Mouse (Mus musculus): ENCODE results near the gene Iba57. TPM values are rescaled to one million over a fixed set of nuclear protein-coding genes. Genes with fewer than 3 reads are reported as not detected.

Gene Iba57
- polyA plus RNA-seq, 1 experiment from 2014 or later = 4.4 TPM

GRCm38 (mm10) chr11:59138537-59139486 is 24.7 kb downstream of the Iba57 start:
- Histone ChIP-seq H3K27me3 (peaks cover 48% of the 10 kb centered on the region), H3K36me3 (no peaks in the 10 kb centered on the region), H3K4me2 (no peak overlapping the region), H3K4me1 (peaks cover 18% of the 10 kb centered on the region), H3K9ac (no peak overlapping the region), H3K4me3 (no peak overlapping the region), H3K9me3 (no peaks in the 10 kb centered on the region), H3K27ac (no peak overlapping the region)
- ATAC-seq (ENCODE audit: insufficient number of reproducible peaks, low FRiP score, low TSS enrichment, low read depth) = no peak
- WGBS = 65% methylated on average over 19 of the region's 19 CpGs

- H3K4me2 ChIP-seq = no peak overlapping the region
- H3K27ac ChIP-seq = no peak overlapping the region
- H3K9me3 ChIP-seq = no peaks in the 10 kb centered on the region
- H3K4me1 ChIP-seq = peaks cover 18% of the 10 kb centered on the region
- 70% methylated on average over 12 of the region's 12 CpGs for WGBS
- H3K4me3 ChIP-seq = no peak overlapping the region
- ATAC-seq (ENCODE audit: insufficient number of reproducible peaks, low FRiP score, low TSS enrichment, low read depth) = no peak
- H3K9ac ChIP-seq = no peak overlapping the region
- no peaks in the 10 kb centered on the region for H3K36me3 ChIP-seq
- H3K27me3 ChIP-seq = peaks cover 65% of the 10 kb centered on the region
These were observed 26.4 kb downstream of the Iba57 start for GRCm38 (mm10) chr11:59136994-59137706.

GRCm38 (mm10) chr11:59135904-59136452 is 27.6 kb downstream of the Iba57 start, which contains the start of gene Obscn:
Gene Obscn, minus strand, starts transcription at chr11:59136402.
- H3K9ac ChIP-seq = no peak within 1 kb of the TSS
- H3K27me3 ChIP-seq = peaks cover 73% of the 10 kb centered on the region
- 21% methylated on average over 44 of the region's 44 CpGs for WGBS
- peak within 1 kb of the TSS; percentile 21 for H3K4me3 ChIP-seq
- H3K4me1 ChIP-seq = peaks cover 16% of the 10 kb centered on the region
- ATAC-seq (ENCODE audit: insufficient number of reproducible peaks, low FRiP score, low TSS enrichment, low read depth) = no peak
- H3K4me2 ChIP-seq = peak within 1 kb of the TSS; percentile 26
- H3K9me3 ChIP-seq = no peaks in the 10 kb centered on the region
- H3K36me3 ChIP-seq = no peaks in the 10 kb centered on the region
- no peak within 1 kb of the TSS for H3K27ac ChIP-seq

- Histone ChIP-seq H3K27me3 (peaks cover 77% of the 10 kb centered on the region), H3K4me3 (peak overlapping the region; percentile 21), H3K4me2 (peak overlapping the region; percentile 26), H3K9ac (no peak overlapping the region), H3K27ac (no peak overlapping the region), H3K36me3 (no peaks in the 10 kb centered on the region), H3K4me1 (peaks cover 16% of the 10 kb centered on the region), H3K9me3 (no peaks in the 10 kb centered on the region)
- ATAC-seq (ENCODE audit: insufficient number of reproducible peaks, low FRiP score, low TSS enrichment, low read depth) = no peak
- 8% methylated on average over 55 of the region's 55 CpGs for WGBS
These were observed 28.3 kb downstream of the Iba57 start for GRCm38 (mm10) chr11:59135051-59135820.

GRCm38 (mm10) chr11:59134373-59134997 is 29.1 kb downstream of the Iba57 start:
- WGBS = 6% methylated on average over 34 of the region's 35 CpGs
- Histone ChIP-seq H3K4me3 (peak overlapping the region; percentile 20), H3K27me3 (peaks cover 77% of the 10 kb centered on the region), H3K9ac (no peak overlapping the region), H3K27ac (no peak overlapping the region), H3K4me2 (peak overlapping the region; percentile 19), H3K4me1 (peaks cover 16% of the 10 kb centered on the region), H3K36me3 (no peaks in the 10 kb centered on the region), H3K9me3 (no peaks in the 10 kb centered on the region)
- no peak for ATAC-seq (ENCODE audit: insufficient number of reproducible peaks, low FRiP score, low TSS enrichment, low read depth)

GRCm38 (mm10) chr11:59132065-59132464 is 31.5 kb downstream of the Iba57 start:
- no peak overlapping the region for H3K9ac ChIP-seq
- no peaks in the 10 kb centered on the region for H3K36me3 ChIP-seq
- H3K4me1 ChIP-seq = peaks cover 16% of the 10 kb centered on the region
- no peak overlapping the region for H3K27ac ChIP-seq
- H3K4me3 ChIP-seq = no peak overlapping the region
- no peaks in the 10 kb centered on the region for H3K9me3 ChIP-seq
- no peak for ATAC-seq (ENCODE audit: insufficient number of reproducible peaks, low FRiP score, low TSS enrichment, low read depth)
- H3K4me2 ChIP-seq = no peak overlapping the region
- WGBS = 87% methylated on average over 2 of the region's 3 CpGs
- peaks cover 61% of the 10 kb centered on the region for H3K27me3 ChIP-seq

GRCm38 (mm10) chr11:59131348-59131919 is 32.1 kb downstream of the Iba57 start:
- H3K9me3 ChIP-seq = no peaks in the 10 kb centered on the region
- peaks cover 16% of the 10 kb centered on the region for H3K4me1 ChIP-seq
- peaks cover 54% of the 10 kb centered on the region for H3K27me3 ChIP-seq
- no peaks in the 10 kb centered on the region for H3K36me3 ChIP-seq
- no peak overlapping the region for H3K9ac ChIP-seq
- ATAC-seq (ENCODE audit: insufficient number of reproducible peaks, low FRiP score, low TSS enrichment, low read depth) = no peak
- H3K27ac ChIP-seq = no peak overlapping the region
- WGBS = 68% methylated on average over 18 of the region's 18 CpGs
- H3K4me2 ChIP-seq = no peak overlapping the region
- H3K4me3 ChIP-seq = no peak overlapping the region

GRCm38 (mm10) chr11:59130782-59131181 is 32.8 kb downstream of the Iba57 start:
- H3K4me1 ChIP-seq = peaks cover 12% of the 10 kb centered on the region
- no peak overlapping the region for H3K4me3 ChIP-seq
- 73% methylated on average over 9 of the region's 9 CpGs for WGBS
- no peaks in the 10 kb centered on the region for H3K36me3 ChIP-seq
- H3K9me3 ChIP-seq = no peaks in the 10 kb centered on the region
- H3K27me3 ChIP-seq = peaks cover 48% of the 10 kb centered on the region
- no peak overlapping the region for H3K9ac ChIP-seq
- no peak for ATAC-seq (ENCODE audit: insufficient number of reproducible peaks, low FRiP score, low TSS enrichment, low read depth)
- no peak overlapping the region for H3K27ac ChIP-seq
- H3K4me2 ChIP-seq = no peak overlapping the region

GRCm38 (mm10) chr11:59105945-59106344 is 57.6 kb downstream of the Iba57 start:
- no peaks in the 10 kb centered on the region for H3K36me3 ChIP-seq

More at GRCm38 (mm10) chr11:59105945-59106344, 57.6 kb downstream of the Iba57 start:
- no peaks in the 10 kb centered on the region for H3K4me1 ChIP-seq
- no peak overlapping the region for H3K4me3 ChIP-seq
- 91% methylated on average over 5 of the region's 5 CpGs for WGBS
- no peaks in the 10 kb centered on the region for H3K27me3 ChIP-seq
- ATAC-seq (ENCODE audit: insufficient number of reproducible peaks, low FRiP score, low TSS enrichment, low read depth) = no peak
- no peak overlapping the region for H3K4me2 ChIP-seq
- no peak overlapping the region for H3K27ac ChIP-seq
- H3K9me3 ChIP-seq = no peaks in the 10 kb centered on the region
- no peak overlapping the region for H3K9ac ChIP-seq

Measured in limb, embryonic 15.5 days (tissue).